Mouse (Mus musculus) E14TG2a.4 (cell line): ENCODE results near the gene Atp6v1c2.
A peak's percentile ranks its signal among the peaks of the same experiment; 100 is the strongest.

Experiments
- CTCF ChIP-seq: conservative IDR thresholded peaks from 2 replicates; pipeline ENCODE4 v1.5.1; 2014; ENCODE audit warnings: low read length
- NANOG ChIP-seq: IDR thresholded peaks from 2 replicates; pipeline ENCODE4 v1.6.1; 2014; ENCODE audit warnings: borderline replicate concordance, low read length, mixed read lengths
- POU5F1 ChIP-seq: IDR thresholded peaks from 2 replicates; pipeline ENCODE4 v1.6.1; 2014; ENCODE audit warnings: low read length, borderline replicate concordance

DNA sequence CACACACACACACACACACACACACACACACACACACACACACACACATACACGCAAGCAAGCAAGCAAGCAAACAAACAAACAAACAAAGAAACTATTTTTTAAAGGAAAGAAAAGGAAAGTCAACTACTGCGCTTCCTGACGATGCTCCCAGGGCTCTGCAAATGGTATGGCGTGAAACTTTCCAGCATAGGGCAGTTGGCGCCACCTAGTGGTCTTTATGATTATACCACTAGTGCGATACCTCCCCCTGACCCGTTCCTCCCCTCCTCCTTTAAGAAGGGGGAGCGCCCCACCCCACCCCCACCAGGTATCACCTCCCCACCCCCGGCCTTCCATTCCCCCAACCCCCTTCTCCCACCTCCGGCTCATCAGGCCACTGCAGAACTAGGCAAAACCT, 72.3 kb downstream of the Atp6v1c2 start:
- TF ChIP-seq CTCF = peak; percentile 25; the same call in 1 of the 2 replicates
- no peak for TF ChIP-seq NANOG
- TF ChIP-seq POU5F1 = no peak
